Mouse (Mus musculus) frontal cortex, postnatal 14 days (tissue): ENCODE results near the gene Tns1.

Experiments
- DNase-seq, 2 experiments: peaks; one replicate each; pipeline ENCODE4 v3.0.0; 2022; ENCODE audit warnings: low spot score in 2 of 2

Gene Tns1

GRCm38 (mm10) chr1:74032966-74033365 is 91.3 kb downstream of the Tns1 start:
- DNase-seq: no peak

GRCm38 (mm10) chr1:74031771-74032609 is 92.3 kb downstream of the Tns1 start:
- DNase-seq: no peak

GRCm38 (mm10) chr1:74030901-74031360 is 93.3 kb downstream of the Tns1 start:
- no peak for DNase-seq

GRCm38 (mm10) chr1:74030285-74030684 is 94.0 kb downstream of the Tns1 start:
- no peak for DNase-seq

GRCm38 (mm10) chr1:74029669-74030068 is 94.6 kb downstream of the Tns1 start:
- DNase-seq: no peak

GRCm38 (mm10) chr1:74028881-74029266 is 95.4 kb downstream of the Tns1 start:
- DNase-seq: no peak

GRCm38 (mm10) chr1:74028118-74028880 is 96.0 kb downstream of the Tns1 start:
- DNase-seq: no peak

GRCm38 (mm10) chr1:74027559-74028091 is 96.6 kb downstream of the Tns1 start:
- no peak for DNase-seq

GRCm38 (mm10) chr1:74026703-74027195 is 97.5 kb downstream of the Tns1 start:
- no peak for DNase-seq

GRCm38 (mm10) chr1:74025651-74026226 is 98.5 kb downstream of the Tns1 start:
- no peak for DNase-seq

GRCm38 (mm10) chr1:74025227-74025626 is 99.0 kb downstream of the Tns1 start:
- DNase-seq: no peak

- DNase-seq: no peak
Measured at GRCm38 (mm10) chr1:74024452-74025190, 99.6 kb downstream of the Tns1 start.

- DNase-seq: no peak
Measured at GRCm38 (mm10) chr1:74022998-74023397, 101.3 kb downstream of the Tns1 start.

GRCm38 (mm10) chr1:74022536-74022935 is 101.7 kb downstream of the Tns1 start:
- no peak for DNase-seq

- no peak for DNase-seq
Measured at GRCm38 (mm10) chr1:74020235-74020634, 104.0 kb downstream of the Tns1 start.

- no peak for DNase-seq
Measured at GRCm38 (mm10) chr1:74017399-74018172, 106.7 kb downstream of the Tns1 start.

- no peak for DNase-seq
Measured at GRCm38 (mm10) chr1:74016618-74017017, 107.6 kb downstream of the Tns1 start.

GRCm38 (mm10) chr1:74015513-74016234 is 108.6 kb downstream of the Tns1 start:
- DNase-seq: no peak

- no peak for DNase-seq
Measured at GRCm38 (mm10) chr1:74014538-74015327, 109.5 kb downstream of the Tns1 start.
